38 mouse cellular contexts compared by ENCODE assay signal in genomic region chr14:34403424-34403823, GRCm38 (mm10). TPM values are rescaled to one million over a fixed set of nuclear protein-coding genes. Genes with fewer than 3 reads are reported as not detected.
"Had no signal": no experiment of that assay in that cellular context is flagged by ENCODE, and none has a peak within 500 bp of the region (broad histone marks: within the 10 kb centered on the region; RNA-seq: fewer than 3 reads in every experiment).

No protein-coding gene starts in this region.

- H3K4me1 ChIP-seq: hindbrain, embryonic 13.5 days; hindbrain, embryonic 15.5 days; kidney, embryonic 15.5 days; limb, embryonic 13.5 days; limb, embryonic 15.5 days; liver, embryonic 12.5 days had no signal

- H3K4me3 ChIP-seq: gastrocnemius, adult 2 months; hindbrain, embryonic 13.5 days; hindbrain, embryonic 15.5 days; kidney, embryonic 15.5 days; limb, embryonic 13.5 days; limb, embryonic 15.5 days; liver, embryonic 12.5 days had no signal

- H3K9ac ChIP-seq: hindbrain, embryonic 13.5 days; hindbrain, embryonic 15.5 days; kidney, embryonic 15.5 days; limb, embryonic 13.5 days; limb, embryonic 15.5 days; liver, embryonic 12.5 days; liver, embryonic 14.5 days had no signal

- H3K27me3 ChIP-seq: hindbrain, embryonic 13.5 days; hindbrain, embryonic 15.5 days; kidney, embryonic 15.5 days; limb, embryonic 13.5 days; limb, embryonic 15.5 days; liver, embryonic 12.5 days had no signal

- DNase-seq: gastrocnemius, adult 2 months; gastrocnemius, postnatal 10 days; gastrocnemius, postnatal 25 days; heart, adult 18-20 months; heart, postnatal 14 days; heart, postnatal 36 days; kidney, adult 11 months; kidney, adult 2 months; kidney, adult 9 months; kidney, postnatal 14 days; layer of hippocampus, adult 9-11 months; layer of hippocampus, postnatal 36 days; left cerebral cortex, postnatal 4 days; lung, adult 18-20 months had no signal

- H3K4me2 ChIP-seq: hindbrain, embryonic 13.5 days; hindbrain, embryonic 15.5 days; kidney, embryonic 15.5 days; limb, embryonic 13.5 days; limb, embryonic 15.5 days; liver, embryonic 12.5 days had no signal

- H3K9me3 ChIP-seq: hindbrain, embryonic 13.5 days; hindbrain, embryonic 15.5 days; kidney, embryonic 15.5 days; limb, embryonic 13.5 days; limb, embryonic 15.5 days; liver, embryonic 12.5 days had no signal

- ATAC-seq: hindbrain, postnatal 0 days; liver, embryonic 12.5 days had no signal

- H3K27ac ChIP-seq: gastrocnemius, adult 2 months; hindbrain, embryonic 15.5 days; hindbrain, postnatal 0 days; kidney, embryonic 15.5 days; kidney, postnatal 0 days; limb, embryonic 13.5 days; limb, embryonic 15.5 days; liver, embryonic 12.5 days; liver, embryonic 14.5 days had no signal

RNA-seq across cellular contexts. Expression of gene Mmrn2, which starts 28.2 kb away (rescaled TPM):
- total RNA-seq: hematopoietic stem cell, adult 5-6 weeks had no signal

RNA-seq across cellular contexts. Expression of gene Sncg, which starts 28.8 kb away (rescaled TPM):
- total RNA-seq: hematopoietic stem cell, adult 5-6 weeks had no signal

RNA-seq across cellular contexts. Expression of gene Fam25c, which starts 48.2 kb away (rescaled TPM):
- total RNA-seq: gastrocnemius, adult 2 months; gastrocnemius, postnatal 10 days; heart, adult 18-20 months; heart, adult 8-10 months; heart, postnatal 14 days; heart, postnatal 36 days; hematopoietic stem cell, adult 5-6 weeks; hindbrain, postnatal 0 days; layer of hippocampus, adult 18-20 months; layer of hippocampus, adult 8-10 months; layer of hippocampus, postnatal 14 days; layer of hippocampus, postnatal 36 days; left cerebral cortex, adult 18-20 months; left cerebral cortex, postnatal 25 days had no signal
- polyA plus RNA-seq: frontal cortex, adult 2 months; gonadal fat pad, adult 2 months; heart, embryonic 14.5 days; hindbrain, embryonic 11.5 days; hindbrain, embryonic 13.5 days; hindbrain, embryonic 15.5 days; hindbrain, postnatal 0 days; intestine, embryonic 14.5 days; intestine, embryonic 16.5 days; kidney, embryonic 15.5 days; large intestine, adult 2 months; limb, embryonic 11.5 days; liver, embryonic 12.5 days had no signal
